Mouse (Mus musculus): ENCODE measurements around the gene A630095N17Rik.

A630095N17Rik gene

DNA sequence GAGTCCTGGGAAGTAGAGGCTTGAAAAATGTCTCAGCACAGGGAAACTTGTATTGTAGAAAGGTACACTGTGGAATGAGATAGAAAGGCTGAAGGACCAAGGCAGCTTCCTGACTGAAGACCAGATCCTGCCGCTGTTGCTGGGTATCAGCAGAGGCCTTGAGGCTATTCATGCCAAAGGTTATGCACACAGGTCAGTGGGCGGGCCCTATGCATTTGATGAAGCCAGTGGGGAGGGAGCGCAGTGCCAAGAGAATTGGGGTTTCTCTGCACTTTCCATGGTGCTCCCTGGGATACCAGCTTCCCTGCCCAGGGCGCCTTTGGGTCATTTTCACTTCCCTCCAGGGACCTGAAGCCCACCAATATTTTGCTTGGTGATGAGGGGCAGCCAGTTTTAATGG, 19.4 kb downstream of the A630095N17Rik start:
- no peak for DNase-seq

DNA sequence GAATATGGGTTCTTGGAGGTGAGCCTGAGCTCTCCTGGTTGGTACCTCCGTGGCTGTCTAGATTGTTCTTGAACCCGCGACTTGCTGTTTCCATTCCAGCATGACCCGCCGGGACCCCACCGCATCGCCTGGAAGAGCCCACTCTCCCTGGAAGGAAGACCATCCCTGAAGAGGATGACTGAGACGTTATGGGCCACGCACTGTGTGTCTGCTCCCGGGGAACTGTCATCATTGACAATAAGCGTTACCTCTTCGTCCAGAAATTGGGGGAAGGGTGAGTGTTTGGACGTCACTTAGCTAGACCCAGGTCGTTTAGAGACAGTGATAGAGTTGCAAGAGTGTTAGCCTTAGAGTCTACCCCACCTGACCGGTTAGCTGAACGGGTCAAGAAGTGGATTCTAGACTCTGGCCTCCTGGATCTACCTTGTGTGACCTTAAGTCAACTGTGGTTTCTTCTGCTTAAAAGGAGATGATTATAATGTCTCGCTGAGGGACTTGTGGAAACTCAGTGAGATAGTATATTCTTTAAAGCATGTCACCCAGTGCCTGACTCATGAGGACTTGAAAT, 20.7 kb downstream of the A630095N17Rik start:
- DNase-seq = no peak

DNA sequence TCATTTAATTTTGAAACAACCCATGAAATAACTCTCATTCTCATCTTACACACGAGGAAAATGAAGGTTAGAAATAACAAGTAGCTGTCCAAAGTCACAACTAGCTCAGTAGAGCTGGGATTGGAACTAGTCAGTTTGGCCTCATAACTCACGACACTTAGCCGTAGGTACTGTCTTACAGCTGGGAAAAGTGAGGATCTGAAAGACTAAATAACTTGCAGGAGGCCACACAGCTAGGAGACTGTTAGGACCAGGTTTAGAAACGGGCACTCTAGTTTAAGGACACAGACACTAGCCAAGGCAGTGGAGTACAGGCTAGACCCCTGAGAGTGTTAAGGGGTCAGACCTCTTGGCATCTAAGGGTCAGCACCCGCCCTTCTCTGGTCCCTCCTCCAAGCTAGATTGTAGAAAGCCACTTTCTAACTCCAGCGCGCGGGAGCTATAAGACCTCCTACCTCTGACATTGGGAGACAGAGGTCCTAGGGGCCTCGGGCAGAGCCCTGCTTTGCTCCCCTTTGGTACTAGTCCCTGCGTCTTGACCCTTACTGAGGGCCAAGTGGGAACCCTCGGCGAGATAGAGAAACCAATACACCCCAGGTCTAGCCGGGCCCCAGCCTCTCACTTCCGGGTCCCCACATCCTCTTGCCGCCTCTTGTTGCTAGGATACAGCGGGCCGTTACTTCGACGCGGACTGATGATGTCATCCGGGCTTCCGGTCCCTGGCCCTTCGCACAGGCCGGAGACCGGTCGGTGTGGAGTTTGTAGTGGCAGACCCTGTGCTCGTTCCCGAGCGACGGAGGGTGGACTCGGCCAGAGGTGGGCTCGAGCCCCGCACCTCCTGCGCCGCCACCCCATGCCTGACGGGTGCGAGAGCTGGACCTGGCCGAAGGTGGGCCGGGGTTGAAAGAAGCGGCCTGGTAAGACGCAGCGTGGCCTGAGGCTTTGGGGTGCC, 21.5 kb downstream of the A630095N17Rik start, which contains the start of the genes Glb1l and Stk16:
Glb1l (minus strand) TSS at position 678 of the 952 bp plus-strand sequence.
Stk16 (plus strand) TSS at position 703 of the 952 bp plus-strand sequence.
- DNase-seq = peak; percentile 93

DNA sequence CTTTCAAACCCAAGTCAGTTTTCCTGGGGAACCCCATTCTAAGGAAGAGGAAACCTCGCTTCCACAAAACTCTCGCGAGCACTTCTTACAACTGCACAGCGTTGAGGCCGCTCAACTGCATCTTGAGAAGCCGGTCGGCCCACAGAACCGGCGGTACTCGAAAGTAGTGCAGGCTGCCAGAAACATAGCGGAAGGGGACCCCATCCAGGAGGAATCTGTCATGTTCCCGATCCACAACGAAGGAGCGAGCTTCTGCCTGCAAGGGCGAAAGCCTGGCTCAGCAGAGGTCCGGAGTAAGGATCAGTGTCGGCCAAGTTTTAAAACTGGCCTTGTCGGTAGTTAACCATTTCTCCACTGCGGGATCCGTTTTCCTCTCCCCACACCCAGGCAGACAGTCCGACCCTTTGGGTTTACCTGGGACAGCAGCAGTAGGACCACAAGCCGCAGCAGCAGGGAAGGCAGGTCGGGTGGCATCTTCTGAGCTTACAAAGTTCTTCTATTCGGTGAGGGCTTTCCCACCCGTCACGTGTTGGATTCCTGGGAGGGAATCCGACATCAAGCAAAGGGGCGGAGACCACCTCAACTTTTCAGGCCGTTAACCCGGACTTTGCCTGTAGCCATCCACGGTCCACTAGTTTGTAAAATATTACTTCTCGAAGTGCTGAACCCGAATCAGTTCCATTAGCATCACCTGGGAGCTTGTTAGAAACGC, 22.8 kb downstream of the A630095N17Rik start:
- no peak for DNase-seq

DNA sequence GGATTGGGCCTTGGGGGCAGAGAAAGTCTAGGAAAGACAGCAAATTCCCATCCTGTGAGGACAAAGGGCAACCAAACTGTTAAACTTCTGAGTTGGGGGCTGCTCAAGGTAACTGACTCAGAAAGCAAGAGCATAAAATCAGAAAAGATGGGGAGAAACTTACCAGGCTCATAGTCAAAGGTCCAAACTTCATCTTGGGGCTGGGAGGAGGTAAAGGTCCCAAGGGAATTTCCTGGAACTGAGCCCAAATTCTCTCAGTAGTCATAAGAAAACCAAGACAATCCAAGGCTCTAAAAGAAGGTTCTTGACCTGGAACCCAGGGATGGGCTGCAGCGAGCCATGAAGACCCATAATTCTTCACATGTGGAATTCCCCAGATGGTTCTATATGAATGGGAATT, 30.7 kb downstream of the A630095N17Rik start:
- DNase-seq = no peak

DNA sequence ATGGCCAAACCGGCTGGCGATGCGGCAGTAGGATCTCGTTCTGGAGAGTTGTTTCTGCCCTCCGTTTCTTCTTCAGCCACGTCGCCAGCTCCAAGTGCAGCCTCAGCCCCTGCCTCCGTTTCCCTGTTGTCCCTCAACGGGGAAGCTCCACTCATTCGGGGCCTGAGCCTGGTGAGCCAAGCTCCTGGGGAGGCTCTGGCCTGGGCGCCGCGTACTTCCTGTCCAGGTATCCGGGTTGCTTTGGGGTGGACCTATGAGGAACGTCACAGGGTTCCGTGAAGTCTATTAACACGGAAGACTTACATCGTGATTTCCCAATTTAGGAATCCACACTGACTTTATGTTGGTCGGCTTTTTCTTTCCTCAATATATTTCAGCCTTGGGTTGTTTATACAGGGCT, 39.5 kb downstream of the A630095N17Rik start:
- DNase-seq = no peak

DNA sequence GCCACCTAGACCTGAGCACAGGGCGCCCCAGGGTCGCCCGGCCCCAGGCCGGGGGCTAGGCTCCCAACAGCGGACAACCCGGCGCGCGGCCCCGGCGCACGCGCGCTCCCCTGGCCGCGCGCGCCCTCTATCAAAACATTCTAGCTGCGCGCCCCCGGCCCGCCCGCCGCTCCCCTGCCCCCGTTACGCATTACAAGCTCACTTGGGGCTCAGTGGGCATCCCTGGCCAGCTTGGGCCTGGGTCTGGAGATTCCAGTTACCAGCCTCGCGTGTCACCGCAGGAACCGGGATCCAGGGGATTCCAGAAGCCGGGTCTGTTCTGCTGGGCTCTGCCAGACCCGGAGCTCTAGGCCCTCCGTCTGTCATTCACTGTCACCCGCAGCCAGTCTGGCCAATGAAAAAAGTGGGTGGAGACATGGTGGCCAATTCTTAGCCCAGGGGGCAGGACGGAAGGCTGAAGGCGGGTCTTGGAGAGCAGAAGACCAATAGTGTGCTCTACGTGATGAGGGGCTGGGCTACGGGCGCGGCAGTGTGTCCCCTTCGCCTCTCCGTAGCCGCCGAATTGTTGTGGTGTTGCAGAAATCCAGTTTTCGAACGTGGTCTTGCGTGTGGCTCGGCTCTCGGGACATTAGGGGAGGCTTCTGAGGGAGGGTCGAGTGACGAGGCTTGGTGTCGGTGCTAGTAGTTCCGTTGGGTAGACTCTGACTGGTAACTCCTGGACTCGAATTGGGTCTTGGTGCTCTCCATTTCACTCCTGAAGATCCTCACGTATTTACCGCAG, 40.1 kb downstream of the A630095N17Rik start, which contains the start of the genes Ankzf1 and Atg9a:
Ankzf1 (plus strand) TSS at position 530 of the 781 bp plus-strand sequence.
Atg9a (minus strand) TSS at position 575 of the 781 bp plus-strand sequence.
- DNase-seq = peak; percentile 93

DNA sequence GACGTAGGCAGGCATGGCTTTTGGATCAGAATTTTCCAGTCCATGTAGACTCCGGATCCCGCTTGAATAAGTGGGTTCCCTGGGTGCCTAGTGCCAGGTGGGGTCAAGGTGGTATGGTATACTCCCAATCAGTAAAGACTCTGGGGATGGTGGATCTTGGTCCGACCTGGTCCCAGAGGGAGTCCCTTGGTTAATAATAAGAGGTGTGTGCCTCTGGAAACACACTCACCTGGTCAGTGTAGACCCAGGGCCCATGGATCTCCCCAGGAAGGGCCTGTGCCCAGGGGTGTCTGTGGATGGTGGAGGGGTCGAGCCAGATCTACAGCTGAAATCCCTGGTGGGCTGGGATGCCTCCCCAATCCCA, 40.7 kb downstream of the A630095N17Rik start:
- DNase-seq = no peak

DNA sequence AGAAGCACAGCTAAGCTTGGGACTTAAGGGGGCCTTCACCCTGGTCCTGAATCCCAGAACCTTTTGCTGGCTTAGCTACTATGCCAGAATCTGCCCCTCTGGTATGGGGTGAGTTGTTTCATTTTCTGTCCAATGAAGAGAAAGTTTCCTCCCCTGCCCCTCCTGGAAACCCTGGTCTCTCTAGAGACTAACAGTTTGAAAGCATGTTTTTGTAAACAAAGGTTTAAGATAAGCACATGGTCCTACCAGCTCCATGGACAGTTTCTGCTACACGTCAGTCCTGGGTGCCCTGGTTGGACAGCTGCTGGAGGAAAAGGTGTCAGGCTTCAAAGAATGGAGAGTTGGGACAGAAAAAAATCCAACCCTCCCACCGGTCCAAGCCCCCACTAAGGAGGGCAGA, 41.3 kb downstream of the A630095N17Rik start:
- no peak for DNase-seq

DNA sequence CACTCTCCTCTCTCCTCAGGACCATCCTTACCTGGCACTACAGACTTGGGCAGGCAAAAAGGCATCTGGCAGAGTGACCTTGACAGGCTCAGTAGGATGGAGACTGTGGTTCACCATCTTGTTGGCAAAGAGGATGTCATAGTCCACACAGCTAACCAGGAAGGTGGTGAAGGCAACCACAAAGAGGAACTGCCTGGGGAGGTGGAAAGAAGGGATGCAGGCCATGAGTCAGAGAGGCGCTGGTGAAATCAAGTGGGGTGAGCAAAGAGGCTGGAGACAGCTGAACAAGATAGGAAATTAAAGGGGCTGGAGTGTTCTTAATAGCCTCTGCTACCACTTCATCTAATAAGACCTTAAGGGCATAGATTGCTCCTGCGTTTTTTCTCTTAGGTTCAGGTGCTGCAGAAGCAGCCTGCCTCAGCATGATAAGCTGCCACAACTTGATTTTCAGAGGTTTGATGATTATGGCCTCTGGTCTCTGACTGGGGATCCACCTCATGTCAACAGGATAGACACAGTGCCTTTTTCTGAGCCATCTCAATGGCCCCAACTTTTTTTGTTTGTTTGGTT, 43.9 kb downstream of the A630095N17Rik start:
- DNase-seq = no peak

DNA sequence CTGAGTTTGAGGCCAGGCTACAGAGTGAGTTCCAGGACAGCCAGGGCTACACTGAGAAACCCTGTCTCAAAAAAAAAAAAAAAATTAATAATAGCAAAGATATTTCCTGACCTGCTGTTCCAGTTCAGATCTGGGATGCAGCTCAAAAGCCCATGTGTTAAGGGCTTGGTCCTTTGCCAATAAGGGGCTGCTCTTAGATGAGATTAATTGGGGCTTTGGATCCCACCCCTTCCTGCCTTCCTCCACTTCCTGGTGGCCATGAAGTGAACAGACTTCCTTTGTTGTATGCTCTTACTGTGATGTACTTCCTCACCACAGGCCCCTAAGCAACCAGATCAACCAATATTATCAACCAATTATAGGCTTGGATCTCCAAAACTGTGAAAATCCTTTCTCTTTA, 44.8 kb downstream of the A630095N17Rik start:
- DNase-seq = no peak

DNA sequence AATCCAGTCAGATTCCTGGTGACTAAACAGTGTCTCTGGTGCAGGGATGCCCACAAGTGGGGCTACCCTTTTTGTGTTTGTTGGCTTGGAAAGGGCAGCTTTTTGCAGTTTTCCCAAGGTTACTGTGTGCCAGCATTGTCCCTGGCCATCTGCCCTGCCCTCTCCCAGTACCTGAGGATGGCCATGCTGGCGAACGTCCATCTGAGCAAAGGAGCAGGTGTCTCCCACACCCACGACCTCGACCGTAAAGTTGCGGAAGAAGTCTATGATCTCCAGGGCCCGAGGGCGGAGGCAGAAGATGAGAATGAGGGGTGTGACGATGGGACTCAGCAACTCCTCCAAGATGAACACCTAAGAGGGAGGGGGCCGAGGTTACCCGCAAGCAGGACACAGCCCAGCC, 46.4 kb downstream of the A630095N17Rik start:
- DNase-seq = no peak

DNA sequence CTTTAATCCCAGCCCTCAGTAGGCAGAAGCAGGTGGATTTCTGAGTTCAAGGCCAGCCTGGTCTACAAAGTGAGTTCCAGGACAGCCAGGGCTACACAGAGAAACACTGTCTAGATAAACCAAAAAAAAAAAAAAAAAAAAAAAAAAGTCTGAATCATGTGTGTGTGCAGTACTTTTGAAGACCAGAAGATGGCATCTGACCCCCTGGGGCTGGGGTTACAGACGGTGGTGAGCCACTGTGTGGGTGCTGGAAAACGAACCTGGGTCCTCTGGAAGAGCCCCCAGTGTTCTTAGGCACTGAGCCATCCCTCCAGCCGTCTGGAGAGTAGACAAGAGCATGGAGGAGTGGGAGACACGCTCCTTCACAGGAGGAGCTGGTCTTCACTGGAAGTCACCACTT, 49.7 kb downstream of the A630095N17Rik start:
- no peak for DNase-seq

DNA sequence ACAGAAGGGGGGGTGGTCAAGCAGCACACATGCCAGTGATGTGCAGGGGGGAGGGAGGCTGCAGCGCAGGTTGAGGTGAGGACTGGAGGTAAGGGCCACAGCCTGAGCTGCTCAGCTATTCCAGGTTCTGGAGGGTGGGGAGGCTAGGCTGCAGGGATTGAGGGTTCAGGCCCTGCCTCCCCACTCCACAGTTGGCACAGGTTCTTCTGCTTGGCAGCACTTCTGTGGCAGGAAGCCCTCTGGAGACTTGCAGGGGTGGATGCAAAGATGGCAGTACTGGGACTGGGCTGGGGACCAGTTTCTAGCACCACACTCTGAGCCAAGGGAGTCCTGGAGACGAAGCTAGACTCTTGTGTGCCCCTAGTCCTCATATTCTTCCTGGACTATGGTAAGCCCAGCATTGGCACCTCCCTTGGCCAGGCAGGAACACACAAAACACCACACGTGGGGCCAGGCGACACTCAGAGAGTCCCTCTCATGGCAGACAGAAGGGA, 50.5 kb downstream of the A630095N17Rik start:
- DNase-seq = no peak

DNA sequence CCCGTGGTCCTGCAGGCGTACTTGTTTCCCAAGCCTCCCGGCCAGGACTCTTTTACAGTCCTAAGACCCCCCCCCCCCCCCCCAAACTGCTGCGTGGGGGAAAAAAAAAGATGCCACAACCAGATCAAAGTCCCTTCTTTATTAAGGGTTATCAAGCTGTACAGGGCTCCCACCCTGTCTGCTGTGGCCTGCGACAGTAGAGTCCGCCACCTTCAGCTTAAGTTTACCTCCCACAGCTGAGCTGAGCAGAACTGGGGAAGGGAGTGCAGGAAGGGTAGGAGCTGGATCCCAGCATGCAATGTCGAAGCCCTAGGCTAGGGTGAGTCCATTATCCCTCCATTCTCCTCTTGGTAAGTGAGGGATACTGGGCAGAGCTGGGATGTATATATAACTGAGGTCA, 51.2 kb downstream of the A630095N17Rik start:
- no peak for DNase-seq

DNA sequence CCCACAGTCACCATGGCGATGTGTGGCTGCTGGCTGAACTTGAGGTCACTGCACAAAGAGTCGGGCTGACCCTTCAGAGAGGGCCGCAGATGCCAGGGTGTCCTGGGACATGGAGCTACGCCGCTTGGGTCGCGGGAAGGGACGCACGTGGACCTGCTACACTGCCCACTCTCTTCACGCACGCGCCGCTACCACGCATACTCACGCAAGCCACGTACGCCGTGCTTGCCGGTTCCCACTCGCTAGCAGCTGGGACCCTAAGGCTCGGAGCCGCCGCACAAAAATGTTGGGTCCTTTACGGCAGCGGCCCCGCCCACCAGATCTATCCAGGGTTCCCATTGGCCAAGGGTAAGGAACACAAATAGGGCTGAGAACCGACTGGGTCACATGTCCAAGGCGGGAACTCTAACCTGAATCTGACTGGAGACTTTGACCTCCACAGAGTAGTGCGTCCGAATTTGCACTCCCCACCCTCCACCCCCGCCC, 51.8 kb downstream of the A630095N17Rik start, which contains the start of gene Abcb6:
Abcb6 (minus strand) TSS at position 288 of the 486 bp plus-strand sequence.
- DNase-seq = peak; percentile 78

DNA sequence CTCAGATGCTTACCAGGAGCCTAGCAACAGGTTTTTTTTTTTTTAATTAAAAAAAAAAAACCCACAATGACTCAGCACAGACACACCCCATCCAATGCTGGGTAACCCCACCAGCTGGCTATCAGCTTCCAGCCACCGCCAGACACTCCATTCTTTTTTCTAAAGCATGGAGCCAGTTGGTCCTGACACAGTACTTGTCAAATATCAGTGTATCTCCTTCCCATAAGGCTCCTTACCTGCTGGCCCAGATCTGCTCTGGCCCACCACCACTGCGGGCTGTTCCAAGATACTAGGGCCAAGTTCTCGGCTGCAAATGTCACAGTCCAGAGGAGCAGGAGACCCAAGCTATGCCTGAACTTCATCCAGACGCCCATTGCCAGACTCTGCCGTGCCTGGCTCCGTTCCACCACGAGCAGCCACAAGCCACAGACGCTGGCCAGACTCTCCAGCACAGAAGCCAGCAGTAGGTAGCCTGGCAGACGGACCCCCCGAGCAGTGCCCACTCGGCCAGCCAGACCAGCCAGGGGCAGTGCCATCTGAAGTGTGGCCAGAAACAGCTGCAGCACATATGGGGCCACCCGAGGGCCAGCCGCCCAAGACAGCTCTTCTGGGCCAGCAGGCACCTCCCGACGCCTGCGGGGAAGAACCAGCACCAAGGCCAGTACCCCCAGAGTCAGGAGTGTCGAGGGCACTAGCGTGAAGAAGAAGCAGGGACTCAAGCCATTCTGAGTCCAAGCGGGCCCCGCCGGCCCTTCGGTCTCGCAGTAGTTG, 52.4 kb downstream of the A630095N17Rik start:
- peak; percentile 46 for DNase-seq
